Mouse (Mus musculus): ENCODE measurements at regions not wholly inside any gene's neighbourhood (a gene's known extent, or its start where the extent isn't known, plus 50 kb on each side); places are given as distances from the start of the nearest gene placed in this dataset.

- TF ChIP-seq CTCF (IDR thresholded peaks at IDR 0.05; ENCODE audit: control insufficient read depth, insufficient read depth, insufficient read length) = no peak
- TF ChIP-seq MYOG (IDR thresholded peaks at IDR 0.05; ENCODE audit: control insufficient read depth, extremely low read depth, insufficient read length) = no peak
Measured at GRCm38 (mm10) chr7:136452561-136452960, 441.9 kb upstream of the Mgmt start.
